Mouse (Mus musculus): Measurements from ENCODE around the gene March7. TPM values are rescaled to one million over a fixed set of nuclear protein-coding genes. Genes with fewer than 3 reads are reported as not detected.

Gene March7
- polyA plus RNA-seq, 1 experiment from 2014 or later: 16.5 TPM

DNA sequence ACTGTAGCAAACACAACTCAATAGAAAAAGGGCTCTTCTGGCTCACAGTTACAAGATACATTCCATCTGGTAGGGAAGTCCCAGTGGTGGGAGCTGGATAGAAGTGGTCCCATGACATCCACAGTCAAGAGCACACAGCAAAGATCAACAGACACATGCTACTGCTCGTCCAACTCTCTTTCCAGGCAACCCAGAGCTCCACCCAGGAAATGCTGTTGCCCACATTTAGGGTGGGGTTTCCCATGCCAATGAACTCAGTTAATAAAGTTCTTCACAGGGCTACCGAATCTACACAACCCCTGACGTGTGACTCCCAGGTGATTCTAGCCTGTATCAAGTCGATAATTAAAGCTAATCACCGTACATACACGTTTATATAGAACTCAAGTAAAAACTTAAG lies 5.5 kb upstream of the March7 start:
- WGBS (ENCODE audit: insufficient replicate concordance): 41% methylated on average over 6 of the region's 6 CpGs
- Histone ChIP-seq H3K9me3 (ENCODE audit: low read length) (no peaks in the 10 kb centered on the region), H3K4me2 (ENCODE audit: low read depth, low read length) (no peak overlapping the region), H3K4me1 (ENCODE audit: insufficient read depth) (peaks cover 14% of the 10 kb centered on the region), H3K27ac (ENCODE audit: low read depth) (no peak overlapping the region), H3K4me3 (ENCODE audit: low read depth, low read length) (no peak overlapping the region), H3K27me3 (ENCODE audit: insufficient read depth, low read length) (no peaks in the 10 kb centered on the region), H3K36me3 (replicated peaks; ENCODE audit: insufficient read depth, low read length) (peaks cover 16% of the 10 kb centered on the region; the same call in 1 of the 2 replicates), H3K9ac (replicated peaks) (no peak overlapping the region)
- ATAC-seq: no peak
- TF ChIP-seq EP300 (IDR thresholded peaks at IDR 0.05; ENCODE audit: low read depth): no peak
- no peak for TF ChIP-seq CTCF (IDR thresholded peaks at IDR 0.05; ENCODE audit: low read depth)
- no peak for DNase-seq

DNA sequence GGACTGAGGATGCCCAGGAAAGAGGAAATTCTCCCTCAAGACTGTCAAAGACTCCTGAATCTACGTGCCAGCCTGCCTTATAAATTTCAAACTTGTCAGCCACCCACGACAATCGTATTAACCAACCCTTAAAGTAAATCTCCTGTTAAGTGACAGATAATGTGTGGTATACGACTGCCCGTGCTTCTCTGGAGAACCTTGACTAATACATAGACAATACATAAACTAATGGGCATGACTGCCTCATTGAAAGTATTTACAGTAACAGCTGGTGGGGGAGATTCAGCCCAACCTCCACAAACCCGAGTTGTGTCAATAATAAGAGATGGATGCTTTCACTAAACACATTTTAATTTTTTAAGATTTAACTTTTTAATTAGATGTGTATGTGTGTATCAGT lies 3.9 kb upstream of the March7 start:
- Histone ChIP-seq H3K27me3 (ENCODE audit: insufficient read depth, low read length) (no peaks in the 10 kb centered on the region), H3K9ac (replicated peaks) (no peak overlapping the region), H3K4me2 (ENCODE audit: low read depth, low read length) (no peak overlapping the region), H3K4me3 (ENCODE audit: low read depth, low read length) (no peak overlapping the region), H3K36me3 (replicated peaks; ENCODE audit: insufficient read depth, low read length) (peaks cover 16% of the 10 kb centered on the region; the same call in 1 of the 2 replicates), H3K9me3 (ENCODE audit: low read length) (no peaks in the 10 kb centered on the region), H3K4me1 (ENCODE audit: insufficient read depth) (peaks cover 15% of the 10 kb centered on the region), H3K27ac (ENCODE audit: low read depth) (no peak overlapping the region)
- no peak for DNase-seq
- TF ChIP-seq EP300 (IDR thresholded peaks at IDR 0.05; ENCODE audit: low read depth) (no peak), CTCF (IDR thresholded peaks at IDR 0.05; ENCODE audit: low read depth) (no peak)
- ATAC-seq: no peak
- WGBS (ENCODE audit: insufficient replicate concordance): 79% methylated on average over 6 of the region's 6 CpGs

DNA sequence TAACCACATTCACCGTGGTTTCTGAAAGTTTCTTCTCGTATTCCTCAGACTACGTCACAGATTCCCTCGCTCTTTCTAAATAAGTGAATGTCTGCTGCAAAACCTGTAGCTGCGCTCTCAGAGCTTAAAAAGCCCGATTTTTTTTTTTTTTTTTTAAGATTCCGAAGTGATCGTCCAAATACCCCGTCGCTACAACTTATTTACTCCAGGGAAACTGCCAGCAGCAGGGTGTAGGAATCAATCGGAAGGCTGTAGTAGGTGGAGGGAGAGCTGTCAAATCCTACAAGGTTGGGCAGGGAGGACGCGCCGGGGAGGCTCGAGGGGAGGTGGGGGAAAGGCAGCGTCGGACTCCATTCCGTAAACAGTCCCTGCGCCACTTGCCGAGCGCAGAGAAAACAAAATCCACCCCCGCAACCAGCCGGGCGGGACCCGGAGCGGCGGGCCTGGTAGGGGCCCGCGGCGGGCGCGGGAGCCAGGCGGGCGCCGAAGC lies 520 bp upstream of the March7 start:
- Histone ChIP-seq H3K4me3 (ENCODE audit: low read depth, low read length) (peak overlapping the region; percentile 80), H3K36me3 (replicated peaks; ENCODE audit: insufficient read depth, low read length) (peaks cover 22% of the 10 kb centered on the region; the same call in 1 of the 2 replicates), H3K4me2 (ENCODE audit: low read depth, low read length) (peak overlapping the region; percentile 71), H3K27ac (ENCODE audit: low read depth) (peak overlapping the region; percentile 96), H3K9me3 (ENCODE audit: low read length) (no peaks in the 10 kb centered on the region), H3K27me3 (ENCODE audit: insufficient read depth, low read length) (no peaks in the 10 kb centered on the region), H3K4me1 (ENCODE audit: insufficient read depth) (peaks cover 35% of the 10 kb centered on the region), H3K9ac (replicated peaks) (peak overlapping the region; percentile 85)
- DNase-seq: peak; percentile 71
- under 1% methylated on average over 35 of the region's 35 CpGs for whole genome bisulfite sequencing (ENCODE audit: insufficient replicate concordance)
- ATAC-seq: peak; percentile 52
- TF ChIP-seq EP300 (IDR thresholded peaks at IDR 0.05; ENCODE audit: low read depth) (no peak), CTCF (IDR thresholded peaks at IDR 0.05; ENCODE audit: low read depth) (no peak)

DNA sequence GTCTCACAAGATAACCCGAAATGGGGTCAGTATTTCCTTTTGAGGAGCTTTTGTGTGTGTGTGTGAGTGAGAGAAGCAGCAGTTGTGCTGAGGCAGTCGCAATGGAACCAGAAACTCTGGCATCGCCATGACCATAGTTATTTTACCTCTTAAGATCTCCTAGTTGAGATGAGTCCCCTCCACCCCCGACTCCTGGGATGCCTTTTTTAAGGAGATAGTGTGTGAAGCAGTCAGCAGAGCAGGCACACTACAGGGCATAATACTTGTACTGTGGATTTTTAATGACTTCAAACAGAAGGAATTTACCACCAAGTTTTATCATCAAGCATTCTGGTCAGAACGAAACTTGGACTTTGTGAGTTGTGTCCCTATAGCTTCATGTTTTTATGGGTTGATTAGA lies 1.1 kb downstream of the March7 start:
- 16% methylated on average over 5 of the region's 5 CpGs for WGBS (ENCODE audit: insufficient replicate concordance)
- H3K9me3 ChIP-seq (ENCODE audit: low read length): no peaks in the 10 kb centered on the region
- H3K4me3 ChIP-seq (ENCODE audit: low read depth, low read length): peak overlapping the region; percentile 80
- DNase-seq (no peak), ATAC-seq (no peak)
- peaks cover 41% of the 10 kb centered on the region for H3K4me1 ChIP-seq (ENCODE audit: insufficient read depth)
- no peaks in the 10 kb centered on the region for H3K27me3 ChIP-seq (ENCODE audit: insufficient read depth, low read length)
- TF ChIP-seq CTCF (IDR thresholded peaks at IDR 0.05; ENCODE audit: low read depth) (no peak), EP300 (IDR thresholded peaks at IDR 0.05; ENCODE audit: low read depth) (no peak)
- H3K36me3 ChIP-seq (replicated peaks; ENCODE audit: insufficient read depth, low read length): peaks cover 16% of the 10 kb centered on the region; the same call in 1 of the 2 replicates
- H3K9ac ChIP-seq (replicated peaks): peak overlapping the region; percentile 85
- peak overlapping the region; percentile 86 for H3K4me2 ChIP-seq (ENCODE audit: low read depth, low read length)
- peak overlapping the region; percentile 96 for H3K27ac ChIP-seq (ENCODE audit: low read depth)

DNA sequence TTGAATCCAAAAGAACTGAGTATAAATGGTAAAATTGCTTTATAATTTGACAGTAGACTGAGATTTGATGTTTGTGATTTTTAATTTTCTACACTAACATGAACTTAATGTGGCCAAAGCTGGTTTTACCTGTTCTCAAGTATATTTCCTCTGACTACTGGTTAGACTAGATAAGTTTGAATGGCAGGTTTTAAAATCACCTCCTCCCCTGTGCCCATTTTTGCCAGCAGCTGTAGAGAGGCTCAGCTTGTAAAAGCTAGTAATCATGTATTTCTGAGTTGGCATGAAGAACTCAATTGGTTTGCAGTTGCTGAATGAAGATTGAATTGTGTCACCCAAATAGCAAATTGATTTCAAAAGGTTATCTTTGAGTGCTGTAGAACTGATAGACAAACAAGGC lies 2.8 kb downstream of the March7 start:
- H3K4me2 ChIP-seq (ENCODE audit: low read depth, low read length): no peak overlapping the region
- H3K9me3 ChIP-seq (ENCODE audit: low read length): no peaks in the 10 kb centered on the region
- TF ChIP-seq CTCF (IDR thresholded peaks at IDR 0.05; ENCODE audit: low read depth): no peak
- no peak for TF ChIP-seq EP300 (IDR thresholded peaks at IDR 0.05; ENCODE audit: low read depth)
- no peak overlapping the region for H3K4me3 ChIP-seq (ENCODE audit: low read depth, low read length)
- no peak overlapping the region for H3K9ac ChIP-seq (replicated peaks)
- DNase-seq (no peak), ATAC-seq (no peak)
- no peak overlapping the region for H3K27ac ChIP-seq (ENCODE audit: low read depth)
- peaks cover 53% of the 10 kb centered on the region for H3K4me1 ChIP-seq (ENCODE audit: insufficient read depth)
- H3K27me3 ChIP-seq (ENCODE audit: insufficient read depth, low read length): no peaks in the 10 kb centered on the region
- H3K36me3 ChIP-seq (replicated peaks; ENCODE audit: insufficient read depth, low read length): peaks cover 15% of the 10 kb centered on the region; the same call in 1 of the 2 replicates

DNA sequence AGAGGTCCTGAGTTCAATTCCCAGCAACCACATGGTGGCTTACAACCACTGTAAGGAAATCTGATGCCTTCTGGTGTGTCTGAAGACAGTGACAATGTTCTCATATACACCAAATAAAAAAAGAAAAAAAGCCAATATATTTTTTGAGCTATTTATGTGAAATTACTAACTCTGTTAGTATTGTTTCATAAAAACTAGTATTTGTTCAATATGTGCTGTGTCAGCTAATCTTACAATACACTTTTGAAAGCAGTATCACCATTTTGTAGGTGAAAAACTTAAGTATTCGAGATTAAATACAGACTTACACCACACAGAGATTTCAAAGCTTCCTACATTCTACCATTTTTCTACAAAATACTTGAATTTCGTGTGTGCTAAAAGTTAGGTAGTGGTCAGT lies 5.0 kb downstream of the March7 start:
- WGBS (ENCODE audit: insufficient replicate concordance): 88% methylated on average over 2 of the region's 2 CpGs
- no peaks in the 10 kb centered on the region for H3K9me3 ChIP-seq (ENCODE audit: low read length)
- TF ChIP-seq EP300 (IDR thresholded peaks at IDR 0.05; ENCODE audit: low read depth) (no peak), CTCF (IDR thresholded peaks at IDR 0.05; ENCODE audit: low read depth) (no peak)
- H3K9ac ChIP-seq (replicated peaks): no peak overlapping the region
- peaks cover 46% of the 10 kb centered on the region for H3K4me1 ChIP-seq (ENCODE audit: insufficient read depth)
- H3K27me3 ChIP-seq (ENCODE audit: insufficient read depth, low read length): no peaks in the 10 kb centered on the region
- H3K4me2 ChIP-seq (ENCODE audit: low read depth, low read length): no peak overlapping the region
- DNase-seq: no peak
- peaks cover 18% of the 10 kb centered on the region; the same call in 1 of the 2 replicates for H3K36me3 ChIP-seq (replicated peaks; ENCODE audit: insufficient read depth, low read length)
- no peak overlapping the region for H3K27ac ChIP-seq (ENCODE audit: low read depth)
- no peak for ATAC-seq
- no peak overlapping the region for H3K4me3 ChIP-seq (ENCODE audit: low read depth, low read length)
